Mouse (Mus musculus): ENCODE measurements around the gene Tmem176b. TPM values are rescaled to one million over a fixed set of nuclear protein-coding genes. Genes with fewer than 3 reads are reported as not detected.
A peak's percentile ranks its signal among the peaks of the same experiment; 100 is the strongest.
"Not testable (repeated sequence)": the region's sequence is repeated elsewhere in the genome, so short reads cannot be mapped to it uniquely, and the experiment has no call there.

Gene Tmem176b
- polyA plus RNA-seq, 1 experiment from 2014 or later, result 320 TPM

GRCm38 (mm10) chr6:48829651-48830050, 11.6 kb downstream of the Tmem176b start:
- Histone ChIP-seq H3K9ac (ENCODE audit: low read depth, low read length) (no peak overlapping the region), H3K4me1 (replicated peaks; ENCODE audit: control insufficient read depth, insufficient read depth, low read length) (no peaks in the 10 kb centered on the region), H3K36me3 (ENCODE audit: control insufficient read depth, insufficient read depth) (peaks cover 21% of the 10 kb centered on the region), H3K27ac (ENCODE audit: low read depth, low read length) (peak overlapping the region; percentile 54; the same call in 1 of the 2 replicates), H3K27me3 (replicated peaks; ENCODE audit: control insufficient read depth, insufficient read depth, low read length) (no peaks in the 10 kb centered on the region), H3K9me3 (ENCODE audit: control insufficient read depth) (no peaks in the 10 kb centered on the region), H3K4me2 (replicated peaks; ENCODE audit: low read depth) (no peak overlapping the region), H3K4me3 (ENCODE audit: low read depth, low read length) (no peak overlapping the region)
- ATAC-seq, result no peak
- TF ChIP-seq CTCF (IDR thresholded peaks at IDR 0.05; ENCODE audit: low read depth), result no peak

- no peak for TF ChIP-seq CTCF (IDR thresholded peaks at IDR 0.05; ENCODE audit: low read depth)
- Histone ChIP-seq H3K9ac (ENCODE audit: low read depth, low read length) (no peak overlapping the region), H3K36me3 (ENCODE audit: control insufficient read depth, insufficient read depth) (peaks cover 14% of the 10 kb centered on the region), H3K4me3 (ENCODE audit: low read depth, low read length) (no peak overlapping the region), H3K4me2 (replicated peaks; ENCODE audit: low read depth) (no peak overlapping the region), H3K4me1 (replicated peaks; ENCODE audit: control insufficient read depth, insufficient read depth, low read length) (no peaks in the 10 kb centered on the region), H3K27me3 (replicated peaks; ENCODE audit: control insufficient read depth, insufficient read depth, low read length) (no peaks in the 10 kb centered on the region), H3K27ac (ENCODE audit: low read depth, low read length) (no peak overlapping the region), H3K9me3 (ENCODE audit: control insufficient read depth) (no peaks in the 10 kb centered on the region)
- no peak for ATAC-seq
- WGBS, result 51% methylated on average over 1 of the region's 1 CpGs
These were observed 12.3 kb downstream of the Tmem176b start for GRCm38 (mm10) chr6:48828976-48829375.

GRCm38 (mm10) chr6:48825016-48825415, 16.3 kb downstream of the Tmem176b start:
- Histone ChIP-seq H3K36me3 (ENCODE audit: control insufficient read depth, insufficient read depth) (no peaks in the 10 kb centered on the region), H3K9ac (ENCODE audit: low read depth, low read length) (no peak overlapping the region), H3K27ac (ENCODE audit: low read depth, low read length) (no peak overlapping the region), H3K4me1 (replicated peaks; ENCODE audit: control insufficient read depth, insufficient read depth, low read length) (no peaks in the 10 kb centered on the region), H3K4me3 (ENCODE audit: low read depth, low read length) (no peak overlapping the region), H3K9me3 (ENCODE audit: control insufficient read depth) (no peaks in the 10 kb centered on the region), H3K4me2 (replicated peaks; ENCODE audit: low read depth) (peak overlapping the region; percentile 33), H3K27me3 (replicated peaks; ENCODE audit: control insufficient read depth, insufficient read depth, low read length) (no peaks in the 10 kb centered on the region)
- WGBS, result 21% methylated on average over 7 of the region's 7 CpGs
- peak; percentile 94 for ATAC-seq
- no peak for TF ChIP-seq CTCF (IDR thresholded peaks at IDR 0.05; ENCODE audit: low read depth)

GRCm38 (mm10) chr6:48821991-48822785, 19.1 kb downstream of the Tmem176b start:
- not testable (repeated sequence) for H3K9me3 ChIP-seq (ENCODE audit: control insufficient read depth); H3K9ac ChIP-seq (ENCODE audit: low read depth, low read length); H3K4me1 ChIP-seq (replicated peaks; ENCODE audit: control insufficient read depth, insufficient read depth, low read length); ATAC-seq; H3K4me2 ChIP-seq (replicated peaks; ENCODE audit: low read depth); H3K27me3 ChIP-seq (replicated peaks; ENCODE audit: control insufficient read depth, insufficient read depth, low read length); H3K27ac ChIP-seq (ENCODE audit: low read depth, low read length); H3K4me3 ChIP-seq (ENCODE audit: low read depth, low read length); H3K36me3 ChIP-seq (ENCODE audit: control insufficient read depth, insufficient read depth)
- whole genome bisulfite sequencing, result 60% methylated on average over 7 of the region's 7 CpGs

- H3K36me3 ChIP-seq (ENCODE audit: control insufficient read depth, insufficient read depth), result no peaks in the 10 kb centered on the region
- H3K4me3 ChIP-seq (ENCODE audit: low read depth, low read length), result no peak overlapping the region
- WGBS, result 3% methylated on average over 6 of the region's 6 CpGs
- H3K4me1 ChIP-seq (replicated peaks; ENCODE audit: control insufficient read depth, insufficient read depth, low read length), result no peaks in the 10 kb centered on the region
- H3K27me3 ChIP-seq (replicated peaks; ENCODE audit: control insufficient read depth, insufficient read depth, low read length), result no peaks in the 10 kb centered on the region
- H3K9ac ChIP-seq (ENCODE audit: low read depth, low read length), result no peak overlapping the region
- no peak overlapping the region for H3K4me2 ChIP-seq (replicated peaks; ENCODE audit: low read depth)
- H3K9me3 ChIP-seq (ENCODE audit: control insufficient read depth), result no peaks in the 10 kb centered on the region
- TF ChIP-seq CTCF (IDR thresholded peaks at IDR 0.05; ENCODE audit: low read depth), result peak; percentile 92
- no peak for ATAC-seq
- H3K27ac ChIP-seq (ENCODE audit: low read depth, low read length), result no peak overlapping the region
These were observed 23.5 kb downstream of the Tmem176b start for GRCm38 (mm10) chr6:48817815-48818214.

GRCm38 (mm10) chr6:48815013-48815412, 26.3 kb downstream of the Tmem176b start:
- peak; percentile 52 for TF ChIP-seq CTCF (IDR thresholded peaks at IDR 0.05; ENCODE audit: low read depth)
- Histone ChIP-seq H3K4me2 (replicated peaks; ENCODE audit: low read depth) (no peak overlapping the region), H3K27me3 (replicated peaks; ENCODE audit: control insufficient read depth, insufficient read depth, low read length) (no peaks in the 10 kb centered on the region), H3K9ac (ENCODE audit: low read depth, low read length) (no peak overlapping the region), H3K4me1 (replicated peaks; ENCODE audit: control insufficient read depth, insufficient read depth, low read length) (no peaks in the 10 kb centered on the region), H3K9me3 (ENCODE audit: control insufficient read depth) (no peaks in the 10 kb centered on the region), H3K27ac (ENCODE audit: low read depth, low read length) (no peak overlapping the region), H3K4me3 (ENCODE audit: low read depth, low read length) (no peak overlapping the region), H3K36me3 (ENCODE audit: control insufficient read depth, insufficient read depth) (no peaks in the 10 kb centered on the region)
- ATAC-seq, result no peak

All from intestine, postnatal 0 days (tissue).